Mouse (Mus musculus): ENCODE measurements around the gene Gars.

- TF ChIP-seq CTCF (IDR thresholded peaks at IDR 0.05; ENCODE audit: borderline replicate concordance, control insufficient read depth, extremely low read depth, insufficient read depth, low read length, poor library complexity) = no peak
- no peak for TF ChIP-seq POLR2A (IDR thresholded peaks at IDR 0.05; ENCODE audit: control insufficient read depth, extremely low read depth, insufficient read depth, low read length, poor library complexity)
Measured at GRCm38 (mm10) chr6:55087355-55087754, 49.5 kb downstream of the Gars start.
